Mouse (Mus musculus) liver, postnatal 0 days (tissue): ENCODE results near the gene Cep104. TPM values are rescaled to one million over a fixed set of nuclear protein-coding genes. Genes with fewer than 3 reads are reported as not detected.
A peak's percentile ranks its signal among the peaks of the same experiment; 100 is the strongest.

Experiments
- ATAC-seq: fragments of 200-750 bp; cut with Nextera tagmentation; 2 replicates; pipeline ENCODE4 v1.8.0; 2017; ENCODE audit warnings: mild to moderate bottlenecking, moderate library complexity
- DNase-seq: peaks from one replicate; pipeline ENCODE4 v3.0.0-alpha.2; 2016
- H3K27ac ChIP-seq: fragments of 300-500 bp; sonication (generic); 2 replicates; pipeline ENCODE4 v1.5.1; 2014; ENCODE audit warnings: antibody characterized with exemption, moderate library complexity, mild to moderate bottlenecking, low read depth
- H3K27me3 ChIP-seq: fragments of 300-500 bp; sonication (generic); 2 replicates; pipeline ENCODE4 v1.6.1; 2014; ENCODE audit warnings: low read length, control low read depth, mixed read lengths; ENCODE audit not compliant: insufficient read depth
- H3K36me3 ChIP-seq: fragments of 300-500 bp; sonication (generic); replicated peaks from 2 replicates; pipeline ENCODE4 v1.6.1; 2014; ENCODE audit warnings: mild to moderate bottlenecking, control low read depth, low read length, moderate library complexity, mixed read lengths; ENCODE audit not compliant: insufficient read depth
- H3K4me1 ChIP-seq: fragments of 300-500 bp; sonication (generic); 2 replicates; pipeline ENCODE4 v1.6.1; 2014; ENCODE audit warnings: antibody characterized with exemption, mild to moderate bottlenecking, control low read depth; ENCODE audit not compliant: insufficient read depth
- H3K4me2 ChIP-seq: fragments of 300-500 bp; sonication (generic); 2 replicates; pipeline ENCODE4 v1.6.1; 2014; ENCODE audit warnings: low read depth, mild to moderate bottlenecking, low read length, moderate library complexity, mixed read lengths
- H3K4me3 ChIP-seq: fragments of 300-500 bp; sonication (generic); 2 replicates; pipeline ENCODE4 v1.5.1; 2014; ENCODE audit warnings: low read depth, low read length
- H3K9ac ChIP-seq: fragments of 300-500 bp; sonication (generic); replicated peaks from 2 replicates; pipeline ENCODE4 v1.6.1; 2014; ENCODE audit warnings: mild to moderate bottlenecking, moderate library complexity
- H3K9me3 ChIP-seq: fragments of 300-500 bp; sonication (generic); 2 replicates; pipeline ENCODE4 v1.6.1; 2016; ENCODE audit warnings: mild to moderate bottlenecking, control low read depth, low read length, mixed read lengths
- CTCF ChIP-seq: sonication (generic); IDR thresholded peaks from 2 replicates; pipeline ENCODE4 v1.5.1; 2016; ENCODE audit warnings: antibody characterized with exemption, low read depth
- EP300 ChIP-seq: IDR thresholded peaks from 2 replicates; pipeline ENCODE4 v1.6.1; 2016; ENCODE audit warnings: antibody characterized with exemption, low read depth, mild to moderate bottlenecking
- whole genome bisulfite sequencing: fragments of 180-500 bp; shearing (Covaris S2); extraction: QIAGEN DNeasy Blood & Tissue Kit; methylation state at CpG from one replicate; pipeline ENCODE4 v1.1.7; 2014; ENCODE audit not compliant: insufficient replicate concordance; 5-methylcytosine and 5-hydroxymethylcytosine counted together
- polyA plus RNA-seq: library from polyadenylated mRNA; unstranded; fragments of >200 nt; fragmentation: Nextera tagmentation; extraction: Ambion mirVana; gene quantifications from 2 replicates; pipeline ENCODE4 v1.2.1, GENCODE M21; 2015

Cep104 gene
- polyA plus RNA-seq, 1 experiment from 2014 or later, result 2.5 TPM

DNA sequence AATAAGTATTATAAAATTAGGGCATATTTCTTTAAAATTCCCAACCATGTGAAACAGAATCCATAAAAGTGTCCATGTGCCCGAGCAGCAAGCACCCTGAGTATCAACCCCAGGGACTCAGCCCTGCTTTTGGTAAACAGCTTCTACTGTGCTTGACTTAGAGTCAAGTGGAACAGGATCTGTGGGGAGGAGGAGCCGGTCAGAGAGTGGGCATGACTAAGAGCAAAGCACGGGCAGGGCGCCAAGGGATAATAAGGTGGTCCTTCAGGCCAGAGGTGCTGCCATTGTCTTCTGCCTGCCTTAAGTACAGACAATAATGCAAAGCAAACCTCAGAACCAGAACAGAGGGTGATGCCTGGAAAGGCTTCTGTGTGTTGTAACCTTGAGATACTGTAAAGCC, 32.8 kb downstream of the Cep104 start:
- Histone ChIP-seq H3K27me3 (no peaks in the 10 kb centered on the region), H3K27ac (no peak overlapping the region), H3K4me1 (peaks cover 7% of the 10 kb centered on the region), H3K9ac (no peak overlapping the region), H3K9me3 (no peaks in the 10 kb centered on the region), H3K36me3 (peaks cover 17% of the 10 kb centered on the region), H3K4me3 (no peak overlapping the region), H3K4me2 (no peak overlapping the region)
- no peak for TF ChIP-seq EP300
- TF ChIP-seq CTCF, result no peak
- DNase-seq (no peak), ATAC-seq (no peak)
- WGBS, result 76% methylated on average over 4 of the region's 4 CpGs

DNA sequence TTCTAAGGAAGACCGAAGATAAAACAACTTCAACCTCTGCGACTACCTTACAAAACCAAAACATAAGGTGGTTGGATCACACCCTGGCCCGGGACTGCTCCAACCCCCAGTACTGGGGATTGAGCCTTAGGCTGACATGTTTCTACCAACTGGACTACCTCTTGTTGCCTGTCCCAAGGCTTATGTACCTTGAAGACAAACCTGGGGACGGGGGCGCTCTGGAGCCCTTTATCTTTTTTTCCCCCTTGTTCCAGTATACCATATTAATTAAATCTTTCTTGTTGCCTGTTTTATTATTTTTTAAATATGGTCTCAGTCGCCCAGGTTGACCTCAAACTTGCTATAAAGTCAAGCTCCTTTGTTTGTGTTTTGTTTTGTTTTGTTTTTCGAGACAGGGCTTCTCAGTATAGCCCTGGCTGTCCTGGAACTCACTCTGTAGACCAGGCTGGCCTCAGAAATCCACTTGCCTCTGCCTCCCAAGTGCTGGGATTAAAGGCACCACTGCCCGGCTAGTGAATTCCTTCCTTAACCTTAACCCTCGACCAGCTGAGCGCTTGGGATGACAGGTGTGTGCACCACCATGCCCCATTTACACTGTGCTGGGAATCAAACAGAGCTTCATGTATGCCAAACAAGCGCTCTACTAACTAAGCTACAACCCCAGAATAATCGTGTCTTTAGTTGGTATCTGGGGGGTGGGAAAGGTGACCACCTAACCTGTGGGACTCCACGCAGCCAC, 36.1 kb downstream of the Cep104 start:
- no peak overlapping the region; the same call in 1 of the 2 replicates for H3K27ac ChIP-seq
- no peak for DNase-seq
- H3K27me3 ChIP-seq, result no peaks in the 10 kb centered on the region
- no peaks in the 10 kb centered on the region for H3K9me3 ChIP-seq
- peak; percentile 47 for ATAC-seq
- peak overlapping the region; percentile 96 for H3K4me2 ChIP-seq
- no peak for TF ChIP-seq CTCF
- no peak for TF ChIP-seq EP300
- peaks cover 18% of the 10 kb centered on the region for H3K4me1 ChIP-seq
- H3K36me3 ChIP-seq, result peaks cover 14% of the 10 kb centered on the region
- H3K9ac ChIP-seq, result peak overlapping the region; percentile 95
- WGBS, result 29% methylated on average over 13 of the region's 13 CpGs
- peak overlapping the region; percentile 91 for H3K4me3 ChIP-seq

DNA sequence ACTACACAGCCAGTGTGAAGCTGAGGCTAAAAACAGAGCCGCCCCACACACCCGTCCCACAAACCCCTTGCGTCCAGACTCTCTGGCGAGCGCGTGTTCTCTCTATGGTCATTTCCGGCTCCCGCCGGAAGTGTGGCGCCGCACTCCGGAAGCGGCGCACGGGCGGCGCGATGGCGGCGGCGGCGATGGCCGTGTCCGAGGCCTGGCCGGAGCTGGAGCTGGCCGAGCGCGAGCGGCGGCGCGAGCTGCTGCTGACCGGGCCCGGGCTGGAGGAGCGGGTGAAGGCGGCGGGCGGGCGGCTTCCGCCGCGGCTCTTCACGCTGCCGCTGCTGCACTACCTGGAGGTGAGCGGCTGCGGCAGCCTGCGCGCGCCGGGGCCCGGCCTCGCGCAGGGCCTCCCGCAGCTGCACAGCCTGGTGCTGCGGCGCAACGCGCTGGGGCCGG, 36.7 kb downstream of the Cep104 start, which contains the start of gene Lrrc47:
Lrrc47 (plus strand) TSS at position 86 of the 444 bp plus-strand sequence.
- Histone ChIP-seq H3K9ac (peak within 1 kb of the TSS; percentile 95), H3K4me1 (peaks cover 18% of the 10 kb centered on the region), H3K27ac (peak within 1 kb of the TSS; percentile 78), H3K9me3 (no peaks in the 10 kb centered on the region), H3K27me3 (no peaks in the 10 kb centered on the region), H3K36me3 (peaks cover 17% of the 10 kb centered on the region), H3K4me3 (peak within 1 kb of the TSS; percentile 91), H3K4me2 (peak within 1 kb of the TSS; percentile 96)
- ATAC-seq, result peak; percentile 95
- peak; percentile 86 for DNase-seq
- whole genome bisulfite sequencing, result 2% methylated on average over 28 of the region's 59 CpGs
- TF ChIP-seq EP300 (no peak), CTCF (peak; percentile 6; the same call in 1 of the 2 replicates)

- no peaks in the 10 kb centered on the region for H3K9me3 ChIP-seq
- H3K4me2 ChIP-seq, result peak overlapping the region; percentile 96
- H3K4me3 ChIP-seq, result peak overlapping the region; percentile 91
- peak overlapping the region; percentile 78 for H3K27ac ChIP-seq
- H3K36me3 ChIP-seq, result peaks cover 17% of the 10 kb centered on the region
- 2% methylated on average over 50 of the region's 55 CpGs for WGBS
- peak; percentile 3; the same call in 1 of the 2 replicates for ATAC-seq
- DNase-seq, result peak; percentile 30
- peak overlapping the region; percentile 95 for H3K9ac ChIP-seq
- H3K4me1 ChIP-seq, result peaks cover 18% of the 10 kb centered on the region
- no peaks in the 10 kb centered on the region for H3K27me3 ChIP-seq
- TF ChIP-seq CTCF (no peak), EP300 (no peak)
Measured at GRCm38 (mm10) chr4:154012132-154012882, 37.3 kb downstream of the Cep104 start.

GRCm38 (mm10) chr4:154015476-154015875, 40.5 kb downstream of the Cep104 start:
- H3K9ac ChIP-seq, result no peak overlapping the region
- 92% methylated on average over 11 of the region's 11 CpGs for WGBS
- DNase-seq (no peak), ATAC-seq (no peak)
- no peaks in the 10 kb centered on the region for H3K9me3 ChIP-seq
- H3K4me2 ChIP-seq, result no peak overlapping the region
- H3K27ac ChIP-seq, result no peak overlapping the region
- H3K4me1 ChIP-seq, result peaks cover 18% of the 10 kb centered on the region
- TF ChIP-seq CTCF (no peak), EP300 (no peak)
- H3K36me3 ChIP-seq, result peaks cover 43% of the 10 kb centered on the region
- no peaks in the 10 kb centered on the region for H3K27me3 ChIP-seq
- H3K4me3 ChIP-seq, result no peak overlapping the region

GRCm38 (mm10) chr4:154019571-154019970, 44.6 kb downstream of the Cep104 start:
- DNase-seq, result peak; percentile 73
- H3K4me3 ChIP-seq, result no peak overlapping the region
- TF ChIP-seq CTCF (peak; percentile 82), EP300 (no peak)
- peaks cover 68% of the 10 kb centered on the region for H3K36me3 ChIP-seq
- H3K9me3 ChIP-seq, result no peaks in the 10 kb centered on the region
- H3K9ac ChIP-seq, result no peak overlapping the region
- ATAC-seq, result no peak
- H3K27me3 ChIP-seq, result no peaks in the 10 kb centered on the region
- peaks cover 14% of the 10 kb centered on the region for H3K4me1 ChIP-seq
- WGBS, result 64% methylated on average over 7 of the region's 7 CpGs
- H3K4me2 ChIP-seq, result no peak overlapping the region
- no peak overlapping the region for H3K27ac ChIP-seq
